Mouse (Mus musculus) E14TG2a.4 (cell line): ENCODE results near the gene Hist2h3c2.

Experiments
- CTCF ChIP-seq: conservative IDR thresholded peaks from 2 replicates; pipeline ENCODE4 v1.5.1; 2014; ENCODE audit warnings: low read length
- NANOG ChIP-seq: IDR thresholded peaks from 2 replicates; pipeline ENCODE4 v1.6.1; 2014; ENCODE audit warnings: borderline replicate concordance, low read length, mixed read lengths

- TF ChIP-seq CTCF = no peak
- TF ChIP-seq NANOG = no peak
These were observed 1.5 kb downstream of the Hist2h3c2 start for GRCm38 (mm10) chr3:96237335-96237903.
